Mouse (Mus musculus) heart, postnatal 0 days (tissue): ENCODE results near the gene AI467606. TPM values are rescaled to one million over a fixed set of nuclear protein-coding genes. Genes with fewer than 3 reads are reported as not detected.

ENCODE experiments used
- ATAC-seq: fragments of 200-750 bp; cut with Nextera tagmentation; 2 replicates; pipeline ENCODE4 v1.8.0; 2017; ENCODE audit warnings: low read depth, moderate number of reproducible peaks, moderate library complexity; ENCODE audit not compliant: insufficient read depth
- DNase-seq: peaks from one replicate; pipeline ENCODE4 v3.0.0-alpha.2; 2016; ENCODE audit warnings: low spot score
- H3K27ac ChIP-seq: fragments of 300-500 bp; sonication (generic); 2 replicates; pipeline ENCODE4 v1.5.1; 2014; ENCODE audit warnings: low read depth, mild to moderate bottlenecking
- H3K27me3 ChIP-seq: fragments of 300-500 bp; sonication (generic); 2 replicates; pipeline ENCODE4 v1.6.1; 2014; ENCODE audit warnings: low read length, mixed read lengths; ENCODE audit not compliant: control insufficient read depth, insufficient read depth
- H3K36me3 ChIP-seq: fragments of 300-500 bp; sonication (generic); replicated peaks from 2 replicates; pipeline ENCODE4 v1.6.1; 2014; ENCODE audit warnings: low read length, mixed read lengths; ENCODE audit not compliant: control insufficient read depth, insufficient read depth
- H3K4me1 ChIP-seq: fragments of 300-500 bp; sonication (generic); 2 replicates; pipeline ENCODE4 v1.6.1; 2014; ENCODE audit warnings: antibody characterized with exemption; ENCODE audit not compliant: control insufficient read depth, insufficient read depth
- H3K4me2 ChIP-seq: fragments of 300-500 bp; sonication (generic); 2 replicates; pipeline ENCODE4 v1.6.1; 2014; ENCODE audit warnings: low read depth, mild to moderate bottlenecking, low read length, moderate library complexity
- H3K4me3 ChIP-seq: fragments of 300-500 bp; sonication (generic); 2 replicates; pipeline ENCODE4 v1.5.1; 2014; ENCODE audit warnings: low read depth, low read length
- H3K9ac ChIP-seq: fragments of 300-500 bp; sonication (generic); replicated peaks from 2 replicates; pipeline ENCODE4 v1.6.1; 2014; ENCODE audit warnings: low read depth, low read length, mixed read lengths
- H3K9me3 ChIP-seq: fragments of 300-500 bp; sonication (generic); replicated peaks from 2 replicates; pipeline ENCODE4 v1.6.1; 2016; ENCODE audit warnings: low read length; ENCODE audit not compliant: control insufficient read depth
- CTCF ChIP-seq: IDR thresholded peaks from 2 replicates; pipeline ENCODE4 v1.5.1; 2016; ENCODE audit warnings: antibody characterized with exemption, control low read depth, low read depth
- EP300 ChIP-seq: IDR thresholded peaks from 2 replicates; pipeline ENCODE4 v1.6.1; 2016; ENCODE audit warnings: antibody characterized with exemption, low read depth
- WGBS: fragments of 180-500 bp; shearing (Covaris S2); extraction: QIAGEN DNeasy Blood & Tissue Kit; methylation state at CpG from one replicate; pipeline ENCODE4 v1.1.7; 2014; 5-methylcytosine and 5-hydroxymethylcytosine counted together
- microRNA-seq: library from miRNA; unstranded; fragments of <30 nt; microRNA quantifications from one replicate; pipeline ENCODE4, GENCODE M21; 2016
- polyA plus RNA-seq: library from polyadenylated mRNA; unstranded; fragments of >200 nt; fragmentation: Nextera tagmentation; extraction: Ambion mirVana; gene quantifications from 2 replicates; pipeline ENCODE4 v1.2.1, GENCODE M21; 2015
- total RNA-seq: library from RNA; depleted of rRNA; stranded (reverse); fragments of >200 nt; gene quantifications from 2 replicates; pipeline ENCODE4 v1.2.3, GENCODE M21; 2014; ENCODE audit warnings: low replicate concordance; rRNA removed

Gene AI467606
- total and polyA plus RNA-seq, 2 experiments from 2014 or later: 0.50 to 0.94 TPM

DNA sequence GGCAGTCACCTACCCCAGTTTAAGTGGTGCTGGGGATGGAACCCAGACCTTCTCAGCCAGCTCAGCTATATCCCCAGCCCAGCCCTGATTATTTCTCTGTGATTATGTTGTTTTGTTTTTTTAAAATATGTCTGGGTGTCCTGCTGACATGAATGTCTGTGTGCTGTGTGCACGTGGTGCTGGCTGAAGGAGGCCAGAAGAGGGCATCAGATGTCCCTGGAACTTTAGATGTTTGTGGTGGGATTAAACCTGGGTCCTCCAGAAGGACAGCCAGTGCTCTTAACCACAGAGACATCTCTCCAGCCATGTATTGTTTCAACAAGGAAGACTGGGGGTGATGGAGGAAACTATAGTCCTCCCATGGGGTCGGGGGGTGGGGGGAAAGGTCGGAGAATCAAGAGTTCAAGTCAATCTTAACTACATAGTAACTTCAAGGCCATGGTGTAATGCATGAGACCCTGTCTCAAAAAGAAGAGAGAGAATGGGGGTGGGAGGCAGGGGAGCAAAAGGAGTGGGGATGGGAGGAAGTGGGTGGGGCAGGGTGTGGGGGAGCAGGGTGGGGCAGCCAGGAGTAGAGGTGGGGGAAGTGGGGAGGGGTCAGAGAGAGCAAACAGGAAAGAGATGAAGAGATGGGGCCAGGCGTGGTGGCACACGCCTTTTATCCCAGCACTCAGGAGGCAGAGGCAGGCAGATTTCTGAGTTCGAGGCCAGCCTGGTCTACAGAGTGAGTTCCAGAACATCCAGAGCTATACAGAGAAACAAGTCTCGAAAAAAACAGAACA lies 49.7 kb downstream of the AI467606 start:
- no peaks in the 10 kb centered on the region for H3K9me3 ChIP-seq
- TF ChIP-seq EP300 (no peak), CTCF (peak; percentile 35)
- no peak for DNase-seq
- ATAC-seq: no peak
- H3K27ac ChIP-seq: no peak overlapping the region
- H3K4me3 ChIP-seq: no peak overlapping the region
- no peak overlapping the region for H3K4me2 ChIP-seq
- H3K27me3 ChIP-seq: no peaks in the 10 kb centered on the region
- no peaks in the 10 kb centered on the region for H3K4me1 ChIP-seq
- WGBS: 64% methylated on average over 7 of the region's 7 CpGs
- H3K36me3 ChIP-seq: no peaks in the 10 kb centered on the region
- H3K9ac ChIP-seq: no peak overlapping the region

DNA sequence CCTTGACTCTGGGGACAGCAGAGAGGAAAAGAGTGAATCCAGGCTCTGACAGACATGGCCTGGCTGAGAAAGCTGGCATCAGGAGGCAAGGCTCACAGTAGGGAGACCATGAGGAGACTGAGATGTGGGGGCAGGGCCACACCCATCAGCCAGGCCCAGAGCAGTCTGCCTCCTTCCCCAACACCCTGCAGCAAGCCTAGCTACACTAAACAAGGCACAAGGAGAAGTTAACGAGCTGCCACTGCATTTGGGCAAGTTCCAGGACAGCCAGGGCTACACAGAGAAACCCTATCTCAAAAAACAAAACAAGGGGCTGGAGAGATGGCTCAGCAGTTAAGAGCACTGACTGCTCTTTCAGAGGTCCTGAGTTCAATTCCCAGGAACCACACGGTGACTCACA lies 51.1 kb downstream of the AI467606 start:
- H3K4me3 ChIP-seq: no peak overlapping the region
- no peak overlapping the region for H3K27ac ChIP-seq
- no peak for ATAC-seq
- 49% methylated on average over 2 of the region's 2 CpGs for WGBS
- H3K4me1 ChIP-seq: no peaks in the 10 kb centered on the region
- no peak overlapping the region for H3K4me2 ChIP-seq
- H3K27me3 ChIP-seq: no peaks in the 10 kb centered on the region
- H3K9ac ChIP-seq: no peak overlapping the region
- no peak for DNase-seq
- no peaks in the 10 kb centered on the region for H3K9me3 ChIP-seq
- H3K36me3 ChIP-seq: no peaks in the 10 kb centered on the region
- TF ChIP-seq CTCF (no peak), EP300 (no peak)

DNA sequence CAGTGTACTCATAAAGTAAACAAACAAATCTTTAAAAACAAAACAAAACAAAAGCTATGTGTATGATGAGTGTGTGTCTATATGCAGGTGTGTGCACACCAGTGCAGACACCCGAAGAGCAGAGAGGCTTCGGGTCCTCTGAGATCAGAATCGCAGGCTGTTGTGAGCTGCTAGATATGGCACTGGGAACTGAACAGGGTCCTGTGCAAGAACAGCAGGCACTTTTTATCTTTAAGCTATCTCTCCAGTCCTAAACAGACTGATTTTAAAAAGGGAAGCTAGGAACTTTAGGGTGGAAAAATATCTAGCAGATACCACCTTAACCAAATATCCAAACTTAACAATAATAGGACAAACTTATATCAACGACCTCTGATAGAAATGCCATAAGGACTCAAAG lies 51.5 kb downstream of the AI467606 start:
- Histone ChIP-seq H3K9me3 (no peaks in the 10 kb centered on the region), H3K4me1 (no peaks in the 10 kb centered on the region), H3K27ac (no peak overlapping the region), H3K9ac (no peak overlapping the region), H3K4me2 (no peak overlapping the region), H3K36me3 (no peaks in the 10 kb centered on the region), H3K27me3 (no peaks in the 10 kb centered on the region), H3K4me3 (no peak overlapping the region)
- WGBS: 79% methylated on average over 4 of the region's 4 CpGs
- DNase-seq (no peak), ATAC-seq (no peak)
- TF ChIP-seq EP300: no peak

Small RNAs within 50 kb of the gene (microRNA-seq; reads per million reads assigned to microRNA genes)
- gene Gm44343: not detected

Other genes starting within 250 kb of the AI467606 start
- 0.73 TPM in 1 of 2 replicates, not detected in the other for gene Doc2a, start 243.9 kb upstream of the AI467606 start, total RNA-seq
- not detected in 2 replicates for gene Doc2a, start 243.9 kb upstream of the AI467606 start, polyA plus RNA-seq
- gene Hirip3, start 229.4 kb upstream of the AI467606 start, total RNA-seq: 2.6 and 5.3 TPM in 2 replicates
- gene Hirip3, start 229.4 kb upstream of the AI467606 start, polyA plus RNA-seq: 6.6 and 8.6 TPM in 2 replicates
- 16.6 and 29.5 TPM in 2 replicates for gene Ino80e, start 229.0 kb upstream of the AI467606 start, total RNA-seq
- gene Ino80e, start 229.0 kb upstream of the AI467606 start, polyA plus RNA-seq: 35.8 and 37.0 TPM in 2 replicates
- 47.4 and 47.9 TPM in 2 replicates for gene Taok2, start 206.7 kb upstream of the AI467606 start, total RNA-seq
- gene Taok2, start 206.7 kb upstream of the AI467606 start, polyA plus RNA-seq: 17.9 and 20.9 TPM in 2 replicates
- 19.9 and 30.0 TPM in 2 replicates for gene Tmem219, start 168.4 kb upstream of the AI467606 start, total RNA-seq
- gene Tmem219, start 168.4 kb upstream of the AI467606 start, polyA plus RNA-seq: 19.9 and 20.5 TPM in 2 replicates
- gene Kctd13, start 162.5 kb upstream of the AI467606 start, total RNA-seq: 6.8 and 8.2 TPM in 2 replicates
- 11.2 TPM in 2 replicates for gene Kctd13, start 162.5 kb upstream of the AI467606 start, polyA plus RNA-seq
- 0.23 TPM in 1 of 2 replicates, not detected in the other for gene Asphd1, start 141.8 kb upstream of the AI467606 start, total RNA-seq
- gene Asphd1, start 141.8 kb upstream of the AI467606 start, polyA plus RNA-seq: not detected in 2 replicates
- 8.7 and 14.2 TPM in 2 replicates for gene Sez6l2, start 140.8 kb upstream of the AI467606 start, total RNA-seq
- gene Sez6l2, start 140.8 kb upstream of the AI467606 start, polyA plus RNA-seq: 1.5 and 1.7 TPM in 2 replicates
- 135 and 150 TPM in 2 replicates for gene Cdipt, start 115.4 kb upstream of the AI467606 start, total RNA-seq
- gene Cdipt, start 115.4 kb upstream of the AI467606 start, polyA plus RNA-seq: 64.0 and 67.5 TPM in 2 replicates
- gene Cdiptos, start 115.3 kb upstream of the AI467606 start, total RNA-seq: 1.8 TPM in 1 of 2 replicates, not detected in the other
- gene Cdiptos, start 115.3 kb upstream of the AI467606 start, polyA plus RNA-seq: 1.2 and 1.5 TPM in 2 replicates
- gene Mvp, start 76.7 kb upstream of the AI467606 start, total RNA-seq: 24.2 and 32.5 TPM in 2 replicates
- 16.1 and 17.4 TPM in 2 replicates for gene Mvp, start 76.7 kb upstream of the AI467606 start, polyA plus RNA-seq
- not detected in 2 replicates for gene Pagr1b, start 74.9 kb upstream of the AI467606 start, total RNA-seq
- not detected in 2 replicates for gene Pagr1b, start 74.9 kb upstream of the AI467606 start, polyA plus RNA-seq
- gene Pagr1a, start 74.0 kb upstream of the AI467606 start, total RNA-seq: not detected in 2 replicates
- gene Pagr1a, start 74.0 kb upstream of the AI467606 start, polyA plus RNA-seq: 21.7 and 44.8 TPM in 2 replicates
- 22.8 and 24.8 TPM in 2 replicates for gene Gm42742, start 70.3 kb upstream of the AI467606 start, total RNA-seq
- gene Gm42742, start 70.3 kb upstream of the AI467606 start, polyA plus RNA-seq: 5.7 and 44.5 TPM in 2 replicates
- gene Prrt2, start 70.1 kb upstream of the AI467606 start, total RNA-seq: not detected in 2 replicates
- 0.23 and 1.1 TPM in 2 replicates for gene Prrt2, start 70.1 kb upstream of the AI467606 start, polyA plus RNA-seq
- 89.0 and 89.3 TPM in 2 replicates for gene Maz, start 64.3 kb upstream of the AI467606 start, total RNA-seq
- gene Maz, start 64.3 kb upstream of the AI467606 start, polyA plus RNA-seq: 15.6 and 16.1 TPM in 2 replicates
- 20.9 and 43.1 TPM in 2 replicates for gene Kif22, start 48.9 kb upstream of the AI467606 start, total RNA-seq
- gene Kif22, start 48.9 kb upstream of the AI467606 start, polyA plus RNA-seq: 22.4 and 22.8 TPM in 2 replicates
- not detected in 2 replicates for gene Zg16, start 4.0 kb upstream of the AI467606 start, total RNA-seq
- gene Zg16, start 4.0 kb upstream of the AI467606 start, polyA plus RNA-seq: 0.33 TPM in 1 of 2 replicates, not detected in the other
- 0.42 and 2.3 TPM in 2 replicates for gene Qprt, start 30.9 kb downstream of the AI467606 start, total RNA-seq
- gene Qprt, start 30.9 kb downstream of the AI467606 start, polyA plus RNA-seq: 0.88 and 1.1 TPM in 2 replicates
- 0.19 and 1.3 TPM in 2 replicates for gene Spn, start 46.5 kb downstream of the AI467606 start, total RNA-seq
- gene Spn, start 46.5 kb downstream of the AI467606 start, polyA plus RNA-seq: 0.10 and 0.18 TPM in 2 replicates
- 39.3 and 39.9 TPM in 2 replicates for gene Cd2bp2, start 104.7 kb downstream of the AI467606 start, total RNA-seq
- 26.9 and 27.2 TPM in 2 replicates for gene Cd2bp2, start 104.7 kb downstream of the AI467606 start, polyA plus RNA-seq
- 30.2 and 45.3 TPM in 2 replicates for gene Tbc1d10b, start 117.1 kb downstream of the AI467606 start, total RNA-seq
- 9.6 and 10.8 TPM in 2 replicates for gene Tbc1d10b, start 117.1 kb downstream of the AI467606 start, polyA plus RNA-seq
- gene Mylpf, start 117.5 kb downstream of the AI467606 start, total RNA-seq: 22.1 TPM in 1 of 2 replicates, not detected in the other
- gene Mylpf, start 117.5 kb downstream of the AI467606 start, polyA plus RNA-seq: 3.2 and 5.4 TPM in 2 replicates
- gene Zfp553, start 141.7 kb downstream of the AI467606 start, total RNA-seq: 11.8 and 18.5 TPM in 2 replicates
- 10.9 and 11.2 TPM in 2 replicates for gene Zfp553, start 141.7 kb downstream of the AI467606 start, polyA plus RNA-seq
- 2.3 and 8.6 TPM in 2 replicates for gene Sept1, start 141.8 kb downstream of the AI467606 start, total RNA-seq
- gene Sept1, start 141.8 kb downstream of the AI467606 start, polyA plus RNA-seq: 18.7 and 19.4 TPM in 2 replicates
- 38.5 and 43.6 TPM in 2 replicates for gene Zfp771, start 152.9 kb downstream of the AI467606 start, total RNA-seq
- 23.3 and 26.4 TPM in 2 replicates for gene Zfp771, start 152.9 kb downstream of the AI467606 start, polyA plus RNA-seq
- gene Dctpp1, start 169.3 kb downstream of the AI467606 start, total RNA-seq: 152 and 165 TPM in 2 replicates
- gene Dctpp1, start 169.3 kb downstream of the AI467606 start, polyA plus RNA-seq: 94.2 and 97.1 TPM in 2 replicates
- 76.5 and 78.0 TPM in 2 replicates for gene Sephs2, start 182.7 kb downstream of the AI467606 start, total RNA-seq
- gene Sephs2, start 182.7 kb downstream of the AI467606 start, polyA plus RNA-seq: 51.8 and 55.7 TPM in 2 replicates
- gene Itgal, start 204.9 kb downstream of the AI467606 start, total RNA-seq: 1.7 and 4.0 TPM in 2 replicates
- 0.96 and 1.1 TPM in 2 replicates for gene Itgal, start 204.9 kb downstream of the AI467606 start, polyA plus RNA-seq